Mouse (Mus musculus) bone marrow, adult 2 months (tissue): ENCODE measurements around the gene Zfp704.

Experiments
- CTCF ChIP-seq: fragments of 200-500 bp; IDR thresholded peaks from 2 replicates; pipeline ENCODE4 v1.5.1; 2011; ENCODE audit warnings: low read length, control low read depth; ENCODE audit not compliant: control insufficient read depth, insufficient read depth
- POLR2A ChIP-seq: fragments of 200-500 bp; IDR thresholded peaks from 2 replicates; pipeline ENCODE4 v1.6.1; 2011; ENCODE audit warnings: low read depth, mild to moderate bottlenecking, control low read depth, low read length, borderline replicate concordance; ENCODE audit not compliant: control insufficient read depth

GRCm38 (mm10) chr3:9522009-9522408 lies 87.9 kb downstream of the Zfp704 start:
- TF ChIP-seq CTCF (no peak), POLR2A (no peak)
